Mouse (Mus musculus) embryo, embryonic 11.5 days (tissue): ENCODE measurements around the gene Slc37a3.
"Not testable (repeated sequence)": the region's sequence is repeated elsewhere in the genome, so short reads cannot be mapped to it uniquely, and the experiment has no call there.

Experiments used
- DNase-seq: peaks from one replicate; pipeline ENCODE4 v3.0.0-alpha.2; 2012; ENCODE audit warnings: low read depth, low spot score

Gene Slc37a3

GRCm38 (mm10) chr6:39377311-39377827 is at the start of gene Slc37a3:
Gene Slc37a3 (minus strand): TSS chr6:39377675.
- DNase-seq = peak; percentile 69

- no peak for DNase-seq
Observed at GRCm38 (mm10) chr6:39426725-39427124, 49.2 kb upstream of the Slc37a3 start.

- no peak for DNase-seq
Observed at GRCm38 (mm10) chr6:39425181-39425580, 47.7 kb upstream of the Slc37a3 start.

DNA sequence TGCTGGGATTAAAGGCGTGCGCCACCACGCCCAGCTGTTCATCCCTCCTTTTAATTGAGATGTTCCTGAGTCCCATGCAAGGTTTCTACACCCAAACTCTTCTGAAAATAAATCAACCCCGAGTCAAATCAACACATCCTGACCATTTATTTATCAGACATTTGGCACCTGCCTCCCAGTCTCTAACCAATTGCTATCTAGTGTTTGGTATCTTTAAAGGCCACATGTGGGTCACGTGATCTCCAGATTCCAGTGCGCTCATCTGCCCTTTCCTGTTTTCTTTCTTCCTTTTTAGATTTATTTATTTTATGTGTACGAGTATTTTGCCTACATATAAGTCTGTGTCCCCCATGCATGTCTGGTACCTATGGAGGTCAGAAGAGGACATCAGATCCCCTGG is 46.2 kb upstream of the Slc37a3 start:
- DNase-seq = no peak

DNA sequence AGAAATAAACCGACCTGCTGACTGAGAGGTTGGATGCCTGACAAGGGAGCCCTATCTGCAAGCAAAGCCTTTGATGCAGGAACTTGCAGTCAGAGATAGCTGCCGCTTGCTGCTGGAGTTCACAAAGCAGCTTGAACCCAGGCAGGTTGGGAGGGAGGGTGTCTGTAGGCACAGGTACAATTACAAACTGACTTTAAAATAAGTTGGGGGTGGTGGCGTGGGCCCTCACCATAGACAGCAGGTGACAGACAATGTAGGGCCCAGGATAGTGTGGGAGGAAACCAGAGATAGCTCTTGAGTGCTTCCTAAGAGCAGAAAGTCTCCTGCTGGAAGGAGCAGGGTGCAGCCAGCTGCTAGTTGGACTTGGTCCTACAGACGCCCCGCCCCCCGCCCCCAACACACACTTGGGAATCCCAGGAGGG is 45.7 kb upstream of the Slc37a3 start:
- no peak for DNase-seq

DNA sequence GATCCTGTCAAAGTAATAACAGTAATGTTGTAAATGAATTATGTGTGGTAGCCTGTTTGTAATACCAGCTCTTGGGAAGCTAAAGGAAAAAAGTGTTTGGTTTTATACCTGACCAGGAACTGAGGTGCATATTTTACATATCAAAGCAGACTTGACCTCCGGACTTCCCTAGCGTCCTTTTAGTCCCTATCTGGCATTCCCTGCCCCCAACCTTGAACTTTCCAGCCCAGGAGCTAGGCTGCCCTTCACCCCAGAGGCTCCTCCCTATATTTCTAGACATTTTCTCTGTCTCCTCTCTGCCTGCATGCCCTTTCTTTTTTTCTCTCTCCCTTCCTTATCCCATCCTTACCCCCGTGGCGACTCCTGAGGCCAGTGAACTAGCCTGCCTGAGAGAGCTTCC is 43.4 kb upstream of the Slc37a3 start:
- DNase-seq = no peak

GRCm38 (mm10) chr6:39419851-39420721 is 42.6 kb upstream of the Slc37a3 start, which contains the start of gene Mkrn1:
Gene Mkrn1 (minus strand): TSS chr6:39420462.
- peak; percentile 60 for DNase-seq

DNA sequence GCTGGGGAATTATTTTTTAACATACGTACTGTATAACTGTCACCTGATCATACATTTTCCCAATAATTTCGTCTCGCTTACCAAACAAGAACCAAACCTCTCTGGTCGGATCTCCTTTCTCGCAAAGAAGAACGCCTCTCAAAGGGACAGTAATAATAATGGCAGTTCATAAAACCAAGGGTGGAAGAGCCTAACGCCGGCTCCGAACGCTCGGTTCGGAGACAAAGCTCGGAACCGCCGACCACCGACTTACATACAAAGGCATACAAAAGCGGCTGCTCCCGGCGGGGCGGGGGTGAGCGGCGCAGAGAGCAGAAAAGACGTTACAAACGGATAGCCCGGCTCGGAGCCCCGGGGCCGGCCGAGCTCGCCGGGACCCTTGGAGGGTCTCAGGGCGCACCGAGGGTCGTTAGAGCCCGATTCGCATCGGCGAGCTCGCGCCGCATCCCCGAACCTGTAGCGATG is 41.9 kb upstream of the Slc37a3 start:
- no peak for DNase-seq

DNA sequence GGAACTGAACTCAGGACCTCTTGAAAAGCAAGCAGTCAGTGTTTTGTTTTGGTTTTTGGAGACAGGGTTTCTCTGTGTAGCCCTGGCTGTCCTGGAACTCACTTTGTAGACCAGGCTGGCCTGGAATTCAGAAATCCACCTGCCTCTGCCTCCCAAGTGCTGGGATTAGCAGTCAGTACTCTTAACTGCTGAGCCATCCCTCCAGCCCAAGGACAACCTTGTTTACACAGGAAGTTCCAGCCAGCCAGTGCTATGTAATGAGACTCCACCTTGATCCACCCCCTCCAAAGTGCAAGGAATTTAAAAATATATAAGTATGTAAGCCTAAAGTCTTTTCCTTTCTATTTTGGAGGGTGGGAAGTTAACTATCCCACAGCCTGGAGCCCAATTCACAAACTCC is 39.2 kb upstream of the Slc37a3 start:
- not testable (repeated sequence) for DNase-seq

DNA sequence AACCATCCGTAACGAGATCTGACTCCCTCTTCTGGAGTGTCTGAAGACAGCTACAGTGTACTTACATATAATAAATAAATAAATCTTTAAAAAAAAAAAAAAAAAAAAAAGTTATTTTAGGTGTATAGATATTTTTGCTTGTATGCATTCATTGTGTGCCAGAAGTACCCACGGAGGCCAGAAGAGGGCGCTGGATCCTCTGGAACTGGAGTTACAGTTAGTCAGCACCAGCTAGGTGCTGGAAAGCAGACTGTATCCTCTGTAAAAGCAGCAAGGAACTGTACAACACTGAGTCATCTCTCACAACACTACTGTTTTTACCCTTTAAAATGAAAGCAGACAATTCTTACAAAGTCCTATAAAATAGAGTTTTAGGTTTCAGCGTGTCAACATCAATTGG is 38.3 kb upstream of the Slc37a3 start:
- peak; percentile 37 for DNase-seq

GRCm38 (mm10) chr6:39414106-39414505 is 36.6 kb upstream of the Slc37a3 start:
- no peak for DNase-seq

DNA sequence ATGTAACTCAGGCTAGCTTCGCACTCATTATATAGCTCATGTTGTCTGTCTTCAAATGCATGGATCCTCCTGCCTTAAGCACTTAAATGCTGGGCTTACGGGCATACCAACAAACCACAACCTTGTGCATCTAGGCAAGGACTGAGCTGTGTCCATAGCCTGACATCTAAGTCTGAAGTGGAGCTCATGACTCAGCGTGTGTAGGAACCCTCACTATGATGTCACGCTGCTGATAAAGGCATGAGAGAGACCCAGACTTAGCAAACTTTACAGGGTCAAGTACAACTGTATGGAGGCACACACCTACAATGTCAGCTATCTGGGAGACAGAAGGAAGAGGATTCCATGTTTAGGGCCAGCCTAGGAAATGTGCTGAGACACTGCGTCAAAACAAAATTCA is 29.0 kb upstream of the Slc37a3 start:
- no peak for DNase-seq

DNA sequence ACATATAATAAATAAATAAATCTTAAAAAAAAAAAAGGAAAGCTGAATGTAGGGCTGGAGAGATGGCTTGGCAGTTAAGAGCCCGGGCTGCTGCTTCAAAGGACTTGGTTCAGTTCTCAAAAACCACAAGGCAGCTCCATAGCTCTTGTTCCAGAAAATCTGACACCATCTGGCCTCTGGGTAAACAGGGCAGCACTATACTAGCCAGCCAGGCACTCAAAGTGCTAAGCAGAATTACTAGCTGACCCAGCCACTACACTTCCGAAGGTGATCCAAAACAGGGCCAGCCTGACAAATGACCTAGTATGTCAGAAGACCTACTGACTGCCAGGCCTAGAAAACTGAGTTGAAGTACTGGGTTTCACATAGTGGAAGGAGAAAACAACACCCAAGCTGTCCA is 25.7 kb upstream of the Slc37a3 start:
- no peak for DNase-seq

DNA sequence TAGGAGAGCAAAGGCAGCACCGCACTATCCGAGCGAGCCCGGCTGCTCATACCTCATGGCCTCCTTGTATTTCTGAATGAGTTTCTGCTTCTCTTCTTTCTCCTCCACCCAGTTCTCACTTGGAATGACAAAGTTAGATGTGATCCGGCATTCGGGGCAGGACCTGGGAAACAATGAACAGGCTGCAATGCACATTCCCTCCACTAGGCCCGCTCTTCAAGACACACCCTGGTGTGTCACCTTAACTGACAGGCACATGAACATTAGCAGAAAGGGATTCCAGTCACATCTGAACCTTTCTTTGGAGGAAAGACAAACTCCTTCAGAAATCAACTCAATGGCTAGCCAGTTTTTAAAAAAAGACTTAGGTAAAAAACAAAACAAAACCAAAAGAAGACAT is 22.9 kb upstream of the Slc37a3 start:
- DNase-seq = peak; percentile 29

DNA sequence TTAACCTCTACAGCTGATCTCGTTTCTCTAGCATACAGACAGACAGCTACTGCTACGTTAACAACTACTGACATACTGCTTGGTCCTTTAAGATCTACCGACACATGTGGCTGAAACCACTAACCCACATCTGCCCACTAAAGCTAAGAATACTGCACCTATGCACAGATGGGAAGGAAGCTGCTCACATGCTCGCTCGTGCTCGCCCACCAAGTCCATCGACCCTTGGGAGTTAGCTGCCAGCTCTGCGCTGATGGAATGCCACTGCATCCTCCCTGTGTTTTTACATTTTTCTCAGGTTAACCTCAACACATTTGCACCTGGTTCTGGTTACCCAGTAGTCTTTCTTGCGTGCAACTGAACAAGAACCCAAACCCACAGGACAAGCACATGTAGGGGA is 20.9 kb upstream of the Slc37a3 start:
- no peak for DNase-seq

DNA sequence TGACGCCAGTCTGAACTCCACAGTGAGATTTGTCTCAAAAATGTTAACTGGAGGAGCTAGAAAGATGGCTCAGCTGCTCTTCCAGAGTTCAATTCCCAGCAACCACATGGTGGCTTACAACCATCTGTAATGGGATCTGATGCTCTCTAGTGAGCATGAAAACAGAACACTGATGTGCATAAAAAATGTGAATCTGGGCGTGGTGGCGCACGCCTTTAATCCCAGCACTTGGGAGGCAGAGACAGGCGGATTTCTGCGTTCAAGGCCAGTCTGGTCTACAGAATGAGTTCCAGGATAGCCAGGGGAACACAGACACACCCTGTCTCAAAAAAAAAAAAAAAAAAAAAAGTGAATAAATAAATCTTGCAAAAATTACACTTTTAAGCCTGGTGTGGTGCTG is 19.6 kb upstream of the Slc37a3 start:
- no peak for DNase-seq

DNA sequence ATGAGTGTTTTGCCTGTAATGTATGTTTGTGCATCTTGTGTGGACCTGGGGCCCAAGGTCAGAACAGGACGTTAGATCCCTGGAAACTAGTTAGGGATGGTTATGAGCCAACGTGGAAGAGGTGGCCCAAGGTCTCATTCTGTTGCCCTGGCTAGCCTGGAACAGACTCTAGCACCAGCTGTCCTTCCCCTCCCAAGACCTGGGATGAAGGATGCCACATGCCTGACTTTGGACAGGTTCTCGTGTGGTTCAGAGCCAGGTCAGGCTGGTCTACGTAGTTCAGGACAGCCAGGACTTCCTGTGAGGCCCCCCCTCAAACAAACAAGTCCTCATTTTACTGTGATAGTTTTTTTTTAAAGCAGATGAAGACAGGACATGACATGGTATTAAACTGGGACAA is 18.4 kb upstream of the Slc37a3 start:
- DNase-seq = no peak

DNA sequence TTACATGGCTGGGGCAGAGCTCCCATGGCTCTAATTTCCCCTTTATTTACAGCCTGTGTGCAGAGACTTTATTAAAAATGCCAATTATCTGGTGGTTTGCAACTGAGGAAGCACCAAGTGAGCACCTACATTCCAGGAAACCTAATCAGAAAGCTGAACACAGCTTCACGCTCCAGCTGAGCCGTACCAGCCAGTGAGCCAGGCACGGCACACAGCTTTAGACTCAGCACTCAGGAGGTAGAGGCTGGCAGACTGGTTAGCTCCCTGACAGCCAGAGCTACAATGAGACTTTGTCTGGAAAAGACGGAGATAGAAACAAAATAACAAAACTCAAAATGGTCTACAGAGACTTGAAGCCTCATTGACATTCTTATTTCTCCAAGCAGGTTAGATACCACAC is 18.0 kb upstream of the Slc37a3 start:
- no peak for DNase-seq

- no peak for DNase-seq
Observed at GRCm38 (mm10) chr6:39389988-39390387, 12.5 kb upstream of the Slc37a3 start.

- no peak for DNase-seq
Observed at GRCm38 (mm10) chr6:39381125-39381880, 3.8 kb upstream of the Slc37a3 start, which contains the start of gene Rab19. Gene Rab19 (plus strand): TSS chr6:39381175.

DNA sequence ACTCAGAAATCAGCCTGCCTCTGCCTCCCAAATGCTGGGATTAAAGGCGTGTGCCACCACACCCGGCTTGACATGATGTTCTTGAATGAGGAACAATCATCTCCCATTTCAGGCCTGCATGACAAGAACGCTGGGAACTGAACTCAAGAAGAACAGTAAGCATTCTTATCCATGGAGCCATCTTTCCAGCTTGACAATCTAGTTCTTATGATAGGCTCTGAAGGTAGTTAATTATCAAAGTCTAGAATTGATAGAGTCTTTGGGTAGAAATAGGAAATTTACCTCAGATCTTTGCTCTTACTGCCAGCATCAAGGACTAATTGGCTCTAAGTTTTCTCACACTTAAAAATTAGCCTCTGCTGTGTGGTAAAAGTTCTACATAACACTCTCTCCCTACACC is 2.8 kb upstream of the Slc37a3 start:
- no peak for DNase-seq

DNA sequence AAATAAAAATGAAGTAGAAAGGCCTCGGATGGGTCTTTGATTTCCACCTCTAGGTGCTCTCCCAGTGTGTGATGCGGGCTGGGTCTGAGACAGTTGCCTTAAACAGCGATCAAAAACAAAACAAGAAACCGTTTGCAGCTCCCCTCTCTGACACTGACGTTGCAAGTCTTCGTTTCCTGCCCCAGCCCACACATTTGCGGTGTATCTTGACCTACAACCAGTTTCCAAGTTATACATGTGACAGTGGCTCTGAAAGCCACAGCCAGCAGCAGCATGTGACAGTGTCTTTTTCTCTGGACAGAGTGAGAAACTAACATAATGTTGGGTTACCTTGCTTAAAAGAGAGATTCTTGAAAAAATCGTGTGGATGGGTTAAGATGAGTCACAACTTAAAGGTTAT is 2.3 kb upstream of the Slc37a3 start:
- DNase-seq = no peak
